Mouse (Mus musculus) heart, adult 10 weeks (tissue): Measurements from ENCODE around the gene Ces1b. TPM values are rescaled to one million over a fixed set of nuclear protein-coding genes. Genes with fewer than 3 reads are reported as not detected.

Experiments
- polyA plus RNA-seq: library from polyadenylated mRNA; stranded (reverse); fragments of 350-450 nt; fragmentation: Illumina TruSeq; extraction: RNeasy Lipid Tissue Mini Kit (QIAGEN cat#74804); gene quantifications from one replicate; pipeline ENCODE4 v1.2.3, GENCODE M21; 2014; ENCODE audit warnings: low read depth, low replicate concordance

Gene Ces1b
- polyA plus RNA-seq = not detected

GRCm38 (mm10) chr8:93079887-93080286 lies at the start of gene Ces1b:
TSS of gene Ces1b (minus strand) at chr8:93080017.

GRCm38 (mm10) chr8:93048092-93048491 lies 31.7 kb downstream of the Ces1b start, which contains the start of gene Ces1a:
TSS of gene Ces1a (minus strand) at chr8:93048192.

Other genes with a start within 250 kb of the Ces1b start
- gene Lpcat2, start 224.7 kb downstream of the Ces1b start, polyA plus RNA-seq = 0.99 TPM
- not detected for gene Capns2, start 178.6 kb downstream of the Ces1b start, polyA plus RNA-seq
- 0.08 TPM for gene Slc6a2, start 119.9 kb downstream of the Ces1b start, polyA plus RNA-seq
- not detected for gene Ces1a, start 31.8 kb downstream of the Ces1b start, polyA plus RNA-seq
- gene Ces1c, start 51.3 kb upstream of the Ces1b start, polyA plus RNA-seq = 2.2 TPM
- gene Ces1d, start 117.8 kb upstream of the Ces1b start, polyA plus RNA-seq = 262 TPM
- gene Ces1e, start 149.6 kb upstream of the Ces1b start, polyA plus RNA-seq = 0.79 TPM
- 1.9 TPM for gene Ces1f, start 199.7 kb upstream of the Ces1b start, polyA plus RNA-seq